ENCODE assay signal across 8 mouse cellular contexts in genomic region chr17:6827159-6827733, GRCm38 (mm10). TPM values are rescaled to one million over a fixed set of nuclear protein-coding genes. Genes with fewer than 3 reads are reported as not detected.
DNase-seq lines count a peak whose midpoint lies in the region; ATAC-seq and TF ChIP-seq lines count a peak whose summit lies in the region.

No protein-coding gene starts in this region.

- peak; percentile 13 for ATAC-seq in lung, embryonic 16.5 days (ENCODE audit: low read depth)

- peak; percentile 12 for DNase-seq in embryo, embryonic 10 days (ENCODE audit: low spot score)
- DNase-seq in embryo, embryonic 10.5 days (ENCODE audit: low spot score): no peak
- DNase-seq in testis, postnatal 10 days (ENCODE audit: low spot score): no peak
- peak; percentile 53 for DNase-seq in heart, postnatal 4 days
- DNase-seq in splenic B cell, adult 2 months (ENCODE audit: low read depth, low spot score): peak; percentile 83
- DNase-seq in embryo, embryonic 9.5 days (ENCODE audit: extremely low spot score): no peak

- no peaks in the 10 kb centered on the region for H3K36me3 ChIP-seq in testis, adult 2 months (ENCODE audit: control insufficient read depth, insufficient read depth, low read length)
- no peaks in the 10 kb centered on the region for H3K36me3 ChIP-seq in lung, embryonic 16.5 days (ENCODE audit: control insufficient read depth, insufficient read depth, low read length)
- H3K36me3 ChIP-seq in splenic B cell, adult 2 months (ENCODE audit: control insufficient read depth, insufficient read depth, low read length, poor library complexity, severe bottlenecking): no peaks in the 10 kb centered on the region

- peaks cover 3% of the 10 kb centered on the region; the same call in 1 of the 2 replicates for H3K4me1 ChIP-seq in testis, adult 2 months (ENCODE audit: control insufficient read depth, insufficient read depth, low read length)
- peaks cover 8% of the 10 kb centered on the region; the same call in 1 of the 2 replicates for H3K4me1 ChIP-seq in lung, embryonic 16.5 days (replicated peaks; ENCODE audit: control insufficient read depth, insufficient read depth, low read length)

- peak overlapping the region; percentile 91 for H3K4me2 ChIP-seq in lung, embryonic 16.5 days (ENCODE audit: low read depth, low read length)

- WGBS in lung, embryonic 16.5 days: 25% methylated on average over 10 of the region's 10 CpGs

- TF ChIP-seq CTCF in testis, adult 2 months (IDR thresholded peaks at IDR 0.05; ENCODE audit: control insufficient read depth, insufficient read depth, insufficient replicate concordance, low read depth, low read length): no peak

- H3K9ac ChIP-seq in lung, embryonic 16.5 days (ENCODE audit: low read length): peak overlapping the region; percentile 79

- no peak for TF ChIP-seq POLR2A in testis, adult 2 months (IDR thresholded peaks at IDR 0.05; ENCODE audit: control insufficient read depth, low read depth, low read length)

- no peaks in the 10 kb centered on the region for H3K9me3 ChIP-seq in lung, embryonic 16.5 days (ENCODE audit: control insufficient read depth, low read length)

- H3K27me3 ChIP-seq in testis, adult 2 months (ENCODE audit: control insufficient read depth, insufficient read depth, low read length): no peaks in the 10 kb centered on the region
- H3K27me3 ChIP-seq in lung, embryonic 16.5 days (ENCODE audit: control insufficient read depth, insufficient read depth, low read depth, low read length): no peaks in the 10 kb centered on the region
- H3K27me3 ChIP-seq in splenic B cell, adult 2 months (ENCODE audit: control insufficient read depth, insufficient read depth, low read length, poor library complexity, severe bottlenecking): no peaks in the 10 kb centered on the region

- peak overlapping the region; percentile 96 for H3K27ac ChIP-seq in testis, adult 2 months (ENCODE audit: control insufficient read depth, insufficient read depth, low read depth, low read length)
- H3K27ac ChIP-seq in lung, embryonic 16.5 days (ENCODE audit: low read length): peak overlapping the region; percentile 99

- H3K4me3 ChIP-seq in testis, adult 2 months (ENCODE audit: control insufficient read depth, low read depth, low read length): peak overlapping the region; percentile 97
- peak overlapping the region; percentile 66 for H3K4me3 ChIP-seq in lung, embryonic 16.5 days (ENCODE audit: low read length)

RNA-seq across cellular contexts. Expression of gene Ezr, which starts 44.7 kb away (rescaled TPM):
- polyA plus RNA-seq in testis, adult 2 months (2012; rRNA removed): 4.5 and 7.8 TPM in 2 replicates
- total RNA-seq in heart, postnatal 4 days (2021): 100 to 1,000 TPM; 103 to 104 TPM
- polyA plus RNA-seq in lung, embryonic 16.5 days (2015; fragmentation: Nextera tagmentation; extraction: Ambion mirVana): 154 and 168 TPM in 2 replicates

Comparison
In these comparisons a context has a peak if more than half of its experiments do, and no peak if none do; other contexts are left out.
1. DNase-seq: peak in embryo, embryonic 10 days (single experiment), heart, postnatal 4 days (single experiment) and splenic B cell, adult 2 months (single experiment); none in embryo, embryonic 10.5 days (single experiment), testis, postnatal 10 days (single experiment) and embryo, embryonic 9.5 days (single experiment).
2. RNA of gene Ezr, which starts 44.7 kb away (polyA plus RNA-seq): 154 to 168 TPM in lung, embryonic 16.5 days; 4.5 to 7.8 TPM in testis, adult 2 months; every median in the first group is over 10 times any median in the second.